In the genomic region with DNA sequence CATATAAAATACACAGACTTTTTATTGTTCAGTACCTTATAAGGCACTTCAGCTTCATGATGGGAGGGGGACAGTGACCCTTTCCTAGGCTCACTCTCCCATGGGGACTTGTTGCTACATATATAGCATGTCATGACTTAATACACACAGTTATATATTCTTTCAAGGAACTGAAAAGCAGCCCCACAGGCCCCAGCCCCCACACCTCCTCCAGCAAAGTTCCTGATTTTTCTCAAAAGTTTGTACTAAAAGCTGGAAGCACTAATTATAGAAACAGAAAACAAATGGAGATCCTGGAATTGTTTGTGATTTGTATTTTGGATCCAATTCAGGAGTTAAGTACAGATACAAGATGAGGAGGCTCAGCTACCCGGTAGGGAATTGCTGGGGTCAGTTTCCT, we compare ENCODE assay signal across 8 mouse cellular contexts. TPM values are rescaled to one million over a fixed set of nuclear protein-coding genes. Genes with fewer than 3 reads are reported as not detected.
DNase-seq lines count a peak whose midpoint lies in the region; ATAC-seq and TF ChIP-seq lines count a peak whose summit lies in the region.

No protein-coding gene starts in this region.

- no peaks in the 10 kb centered on the region for H3K27me3 ChIP-seq in midbrain, embryonic 12.5 days
- no peaks in the 10 kb centered on the region for H3K27me3 ChIP-seq in midbrain, embryonic 11.5 days (ENCODE audit: control insufficient read depth, insufficient read depth, low read length)
- no peaks in the 10 kb centered on the region for H3K27me3 ChIP-seq in limb, embryonic 13.5 days
- no peaks in the 10 kb centered on the region for H3K27me3 ChIP-seq in stomach, postnatal 0 days (ENCODE audit: control insufficient read depth, insufficient read depth, low read length)

- H3K4me1 ChIP-seq in midbrain, embryonic 12.5 days = peaks cover 23% of the 10 kb centered on the region
- H3K4me1 ChIP-seq in midbrain, embryonic 11.5 days (ENCODE audit: control insufficient read depth, insufficient read depth, low read length) = peaks cover 13% of the 10 kb centered on the region
- peaks cover 68% of the 10 kb centered on the region for H3K4me1 ChIP-seq in limb, embryonic 13.5 days
- peaks cover 11% of the 10 kb centered on the region for H3K4me1 ChIP-seq in stomach, postnatal 0 days (replicated peaks; ENCODE audit: control insufficient read depth, insufficient read depth)

- H3K9ac ChIP-seq in midbrain, embryonic 12.5 days (replicated peaks) = no peak overlapping the region
- no peak overlapping the region for H3K9ac ChIP-seq in midbrain, embryonic 11.5 days (ENCODE audit: low read length)
- H3K9ac ChIP-seq in limb, embryonic 13.5 days = no peak overlapping the region
- no peak overlapping the region for H3K9ac ChIP-seq in stomach, postnatal 0 days (ENCODE audit: low read length)

- WGBS in midbrain, embryonic 12.5 days = 76% methylated on average over 1 of the region's 1 CpGs
- WGBS in midbrain, embryonic 11.5 days = 85% methylated on average over 1 of the region's 1 CpGs
- 22% methylated on average over 1 of the region's 1 CpGs for WGBS in limb, embryonic 13.5 days
- 3% methylated on average over 1 of the region's 1 CpGs for WGBS in stomach, postnatal 0 days

- DNase-seq in adrenal gland, postnatal 10 days = peak; percentile 15
- no peak for DNase-seq in adrenal gland, adult 2 months
- no peak for DNase-seq in midbrain, embryonic 11.5 days (ENCODE audit: low spot score, missing footprints)
- no peak for DNase-seq in stomach, postnatal 0 days (ENCODE audit: low spot score)
- no peak for DNase-seq in natural killer cell, adult 2 months (ENCODE audit: low spot score in 2 of 2)
- no peak for DNase-seq in left cerebral cortex, adult 18-20 months (ENCODE audit: low spot score in 2 of 2)

- H3K9me3 ChIP-seq in midbrain, embryonic 12.5 days = 0 out of 2 replicates have a peak, but pooled peaks cover 2% of the 10 kb centered on the region
- H3K9me3 ChIP-seq in midbrain, embryonic 11.5 days (ENCODE audit: control insufficient read depth, low read length) = no peaks in the 10 kb centered on the region
- 0 out of 2 replicates have a peak, but pooled peaks cover 4% of the 10 kb centered on the region for H3K9me3 ChIP-seq in limb, embryonic 13.5 days
- no peaks in the 10 kb centered on the region for H3K9me3 ChIP-seq in stomach, postnatal 0 days (ENCODE audit: control insufficient read depth, low read length)

- no peak overlapping the region for H3K4me3 ChIP-seq in midbrain, embryonic 12.5 days
- no peak overlapping the region for H3K4me3 ChIP-seq in midbrain, embryonic 11.5 days (ENCODE audit: low read depth, low read length)
- no peak overlapping the region for H3K4me3 ChIP-seq in limb, embryonic 13.5 days
- H3K4me3 ChIP-seq in stomach, postnatal 0 days (ENCODE audit: low read depth, low read length) = no peak overlapping the region

- no peak for ATAC-seq in midbrain, embryonic 12.5 days (ENCODE audit: low FRiP score, low read depth)
- ATAC-seq in midbrain, embryonic 11.5 days (ENCODE audit: low FRiP score) = no peak
- ATAC-seq in limb, embryonic 13.5 days (ENCODE audit: low FRiP score, low read depth) = no peak
- no peak for ATAC-seq in stomach, postnatal 0 days (ENCODE audit: low FRiP score, low TSS enrichment)

- H3K4me2 ChIP-seq in midbrain, embryonic 12.5 days (replicated peaks) = no peak overlapping the region
- H3K4me2 ChIP-seq in midbrain, embryonic 11.5 days = no peak overlapping the region
- peak overlapping the region; percentile 43 for H3K4me2 ChIP-seq in limb, embryonic 13.5 days (replicated peaks)
- H3K4me2 ChIP-seq in stomach, postnatal 0 days (replicated peaks; ENCODE audit: low read depth) = no peak overlapping the region

- peaks cover 46% of the 10 kb centered on the region for H3K36me3 ChIP-seq in midbrain, embryonic 12.5 days
- peaks cover 28% of the 10 kb centered on the region for H3K36me3 ChIP-seq in midbrain, embryonic 11.5 days (ENCODE audit: control insufficient read depth, insufficient read depth, low read length)
- H3K36me3 ChIP-seq in limb, embryonic 13.5 days = peaks cover 78% of the 10 kb centered on the region
- peaks cover 21% of the 10 kb centered on the region for H3K36me3 ChIP-seq in stomach, postnatal 0 days (ENCODE audit: control insufficient read depth, insufficient read depth, low read length)

- no peak for TF ChIP-seq CTCF in stomach, postnatal 0 days (IDR thresholded peaks at IDR 0.05; ENCODE audit: low read depth)

- TF ChIP-seq EP300 in stomach, postnatal 0 days (optimal IDR thresholded peaks at IDR 0.05) = no peak

- H3K27ac ChIP-seq in midbrain, embryonic 12.5 days (replicated peaks) = 0 out of 2 replicates have a peak overlapping the region, but pooled peaks have one; percentile 9
- H3K27ac ChIP-seq in midbrain, embryonic 11.5 days (ENCODE audit: low read depth, low read length) = no peak overlapping the region
- peak overlapping the region; percentile 79 for H3K27ac ChIP-seq in limb, embryonic 13.5 days
- H3K27ac ChIP-seq in stomach, postnatal 0 days (replicated peaks) = peak overlapping the region; percentile 69

RNA-seq across cellular contexts. Expression of a gene that starts 2.9 kb away (rescaled TPM):
- total RNA-seq in adrenal gland, postnatal 10 days (2021) = 1 to 10 TPM; 6.2 to 6.8 TPM
- total RNA-seq in adrenal gland, adult 2 months (2021) = 1 to 10 TPM; 2.1 to 2.5 TPM
- polyA plus RNA-seq in adrenal gland, adult 2 months (2012; rRNA removed) = 0.07 TPM in 1 of 2 replicates, not detected in the other
- 7.4 and 8.8 TPM in 2 replicates for polyA plus RNA-seq in midbrain, embryonic 12.5 days (2016; fragmentation: Nextera tagmentation; extraction: Ambion mirVana)
- 9.5 and 15.7 TPM in 2 replicates for polyA plus RNA-seq in midbrain, embryonic 11.5 days (2014; fragmentation: Nextera tagmentation; extraction: Ambion mirVana)
- 21.5 and 25.3 TPM in 2 replicates for polyA plus RNA-seq in limb, embryonic 13.5 days (2015; fragmentation: Nextera tagmentation; extraction: Ambion mirVana)
- 5.8 and 7.9 TPM in 2 replicates for polyA plus RNA-seq in stomach, postnatal 0 days (2015; fragmentation: Nextera tagmentation; extraction: Ambion mirVana)
- 1 to 10 TPM; 2.4 to 2.7 TPM for total RNA-seq in left cerebral cortex, adult 18-20 months (2021)

RNA-seq across cellular contexts. Expression of a gene that starts 59.4 kb away (rescaled TPM):
- 1,000 to 10,000 TPM; 5,524 to 6,088 TPM for total RNA-seq in adrenal gland, postnatal 10 days (2021)
- total RNA-seq in adrenal gland, adult 2 months (2021) = 1,000 to 10,000 TPM; 2,774 to 2,898 TPM
- 1,329 and 1,576 TPM in 2 replicates for polyA plus RNA-seq in adrenal gland, adult 2 months (2012; rRNA removed)
- 1,415 and 1,424 TPM in 2 replicates for polyA plus RNA-seq in midbrain, embryonic 12.5 days (2016; fragmentation: Nextera tagmentation; extraction: Ambion mirVana)
- polyA plus RNA-seq in midbrain, embryonic 11.5 days (2014; fragmentation: Nextera tagmentation; extraction: Ambion mirVana) = 1,087 and 1,162 TPM in 2 replicates
- 1,943 and 1,947 TPM in 2 replicates for polyA plus RNA-seq in limb, embryonic 13.5 days (2015; fragmentation: Nextera tagmentation; extraction: Ambion mirVana)
- polyA plus RNA-seq in stomach, postnatal 0 days (2015; fragmentation: Nextera tagmentation; extraction: Ambion mirVana) = 890 and 920 TPM in 2 replicates
- 1,000 to 10,000 TPM; 1,817 to 1,846 TPM for total RNA-seq in left cerebral cortex, adult 18-20 months (2021)
